Mouse (Mus musculus): ENCODE data around the gene Rbp1. TPM values are rescaled to one million over a fixed set of nuclear protein-coding genes. Genes with fewer than 3 reads are reported as not detected.

Rbp1 gene
- polyA plus RNA-seq, 1 experiment from 2014 or later, result 37.3 TPM

DNA sequence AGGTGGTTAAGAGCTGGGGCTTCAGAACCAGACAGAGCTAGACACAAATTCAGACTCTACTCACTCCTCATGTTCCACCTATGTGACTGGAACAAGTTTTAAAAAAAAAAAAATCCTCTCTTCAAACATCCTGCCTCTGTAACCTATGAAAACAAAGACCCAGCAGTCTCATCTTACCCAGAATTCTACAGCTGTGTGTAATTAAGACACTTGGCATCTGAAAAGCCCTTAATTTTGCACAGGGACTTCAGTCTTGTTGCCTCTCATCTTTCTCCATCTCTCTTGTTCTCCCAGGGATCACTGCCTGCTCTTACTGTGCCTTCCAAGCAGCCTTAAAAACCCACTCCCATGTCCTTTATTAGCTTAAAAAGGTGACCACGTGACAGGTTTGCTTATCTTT, 2.1 kb upstream of the Rbp1 start:
- no peak overlapping the region for H3K4me3 ChIP-seq (replicated peaks; ENCODE audit: low read length)
- H3K36me3 ChIP-seq (ENCODE audit: control insufficient read depth, insufficient read depth), result no peaks in the 10 kb centered on the region
- no peak overlapping the region for H3K9ac ChIP-seq (replicated peaks; ENCODE audit: low read depth, low read length)
- H3K27ac ChIP-seq (ENCODE audit: low read length), result no peak overlapping the region
- no peak overlapping the region for H3K4me2 ChIP-seq (ENCODE audit: low read length)
- no peaks in the 10 kb centered on the region; the same call in 1 of the 2 replicates for H3K9me3 ChIP-seq (ENCODE audit: control insufficient read depth, low read length)
- H3K27me3 ChIP-seq (replicated peaks; ENCODE audit: control insufficient read depth, insufficient read depth, low read length), result peaks cover 4% of the 10 kb centered on the region; the same call in 1 of the 2 replicates
- peaks cover 17% of the 10 kb centered on the region for H3K4me1 ChIP-seq (replicated peaks; ENCODE audit: control insufficient read depth, insufficient read depth, low read length)
- 84% methylated on average over 1 of the region's 1 CpGs for WGBS
- ATAC-seq, result no peak

GRCm38 (mm10) chr9:98421903-98422302, 858 bp upstream of the Rbp1 start:
- H3K4me3 ChIP-seq (replicated peaks; ENCODE audit: low read length), result no peak overlapping the region
- no peaks in the 10 kb centered on the region for H3K36me3 ChIP-seq (ENCODE audit: control insufficient read depth, insufficient read depth)
- H3K4me2 ChIP-seq (ENCODE audit: low read length), result no peak overlapping the region
- H3K9me3 ChIP-seq (ENCODE audit: control insufficient read depth, low read length), result no peaks in the 10 kb centered on the region; the same call in 1 of the 2 replicates
- no peak for ATAC-seq
- H3K27me3 ChIP-seq (replicated peaks; ENCODE audit: control insufficient read depth, insufficient read depth, low read length), result peaks cover 7% of the 10 kb centered on the region
- no peak overlapping the region for H3K27ac ChIP-seq (ENCODE audit: low read length)
- peaks cover 21% of the 10 kb centered on the region for H3K4me1 ChIP-seq (replicated peaks; ENCODE audit: control insufficient read depth, insufficient read depth, low read length)
- no peak overlapping the region for H3K9ac ChIP-seq (replicated peaks; ENCODE audit: low read depth, low read length)
- WGBS, result 60% methylated on average over 3 of the region's 3 CpGs

DNA sequence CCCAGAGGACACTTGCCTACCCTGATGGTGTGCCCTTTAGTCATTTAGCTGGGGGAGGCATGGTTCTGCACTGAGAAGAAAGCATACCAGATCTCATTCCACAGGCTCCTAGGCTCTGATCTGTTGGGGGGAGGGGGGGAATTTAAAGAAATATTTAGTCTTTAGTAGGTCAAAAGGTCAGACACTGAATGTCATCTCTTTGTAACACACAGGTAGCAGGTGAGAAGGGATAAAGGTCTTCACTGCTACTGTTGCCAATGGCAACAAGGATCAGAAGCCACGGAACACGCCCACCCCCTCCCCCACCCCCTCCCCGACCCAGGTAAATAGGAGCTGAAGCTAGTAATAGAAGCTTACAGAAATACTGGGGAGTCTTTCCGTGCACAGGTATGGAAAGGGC, 930 bp downstream of the Rbp1 start:
- ATAC-seq, result no peak
- WGBS, result 13% methylated on average over 4 of the region's 4 CpGs
- no peaks in the 10 kb centered on the region for H3K36me3 ChIP-seq (ENCODE audit: control insufficient read depth, insufficient read depth)
- peaks cover 26% of the 10 kb centered on the region for H3K4me1 ChIP-seq (replicated peaks; ENCODE audit: control insufficient read depth, insufficient read depth, low read length)
- no peak overlapping the region for H3K4me2 ChIP-seq (ENCODE audit: low read length)
- H3K27me3 ChIP-seq (replicated peaks; ENCODE audit: control insufficient read depth, insufficient read depth, low read length), result peaks cover 7% of the 10 kb centered on the region
- H3K4me3 ChIP-seq (replicated peaks; ENCODE audit: low read length), result no peak overlapping the region
- no peaks in the 10 kb centered on the region for H3K9me3 ChIP-seq (ENCODE audit: control insufficient read depth, low read length)
- H3K9ac ChIP-seq (replicated peaks; ENCODE audit: low read depth, low read length), result no peak overlapping the region; the same call in 1 of the 2 replicates
- no peak overlapping the region for H3K27ac ChIP-seq (ENCODE audit: low read length)

- H3K4me2 ChIP-seq (ENCODE audit: low read length), result peak overlapping the region; percentile 83
- ATAC-seq, result 0 out of 2 replicates have a peak, but pooled peaks have one; percentile 2
- H3K27me3 ChIP-seq (replicated peaks; ENCODE audit: control insufficient read depth, insufficient read depth, low read length), result peaks cover 7% of the 10 kb centered on the region
- no peak overlapping the region for H3K27ac ChIP-seq (ENCODE audit: low read length)
- H3K4me1 ChIP-seq (replicated peaks; ENCODE audit: control insufficient read depth, insufficient read depth, low read length), result peaks cover 29% of the 10 kb centered on the region
- peak overlapping the region; percentile 73 for H3K9ac ChIP-seq (replicated peaks; ENCODE audit: low read depth, low read length)
- no peaks in the 10 kb centered on the region for H3K36me3 ChIP-seq (ENCODE audit: control insufficient read depth, insufficient read depth)
- H3K4me3 ChIP-seq (replicated peaks; ENCODE audit: low read length), result peak overlapping the region; percentile 59
- WGBS, result 5% methylated on average over 8 of the region's 8 CpGs
- no peaks in the 10 kb centered on the region for H3K9me3 ChIP-seq (ENCODE audit: control insufficient read depth, low read length)
These were observed 1.5 kb downstream of the Rbp1 start for GRCm38 (mm10) chr9:98424291-98424690.

GRCm38 (mm10) chr9:98424725-98425210, 2.0 kb downstream of the Rbp1 start:
- Histone ChIP-seq H3K4me1 (replicated peaks; ENCODE audit: control insufficient read depth, insufficient read depth, low read length) (peaks cover 34% of the 10 kb centered on the region), H3K27ac (ENCODE audit: low read length) (peak overlapping the region; percentile 38; the same call in 1 of the 2 replicates), H3K36me3 (ENCODE audit: control insufficient read depth, insufficient read depth) (no peaks in the 10 kb centered on the region), H3K4me3 (replicated peaks; ENCODE audit: low read length) (peak overlapping the region; percentile 59), H3K4me2 (ENCODE audit: low read length) (peak overlapping the region; percentile 83), H3K27me3 (replicated peaks; ENCODE audit: control insufficient read depth, insufficient read depth, low read length) (peaks cover 7% of the 10 kb centered on the region), H3K9ac (replicated peaks; ENCODE audit: low read depth, low read length) (peak overlapping the region; percentile 73), H3K9me3 (ENCODE audit: control insufficient read depth, low read length) (no peaks in the 10 kb centered on the region)
- under 1% methylated on average over 39 of the region's 42 CpGs for WGBS
- peak; percentile 69 for ATAC-seq

DNA sequence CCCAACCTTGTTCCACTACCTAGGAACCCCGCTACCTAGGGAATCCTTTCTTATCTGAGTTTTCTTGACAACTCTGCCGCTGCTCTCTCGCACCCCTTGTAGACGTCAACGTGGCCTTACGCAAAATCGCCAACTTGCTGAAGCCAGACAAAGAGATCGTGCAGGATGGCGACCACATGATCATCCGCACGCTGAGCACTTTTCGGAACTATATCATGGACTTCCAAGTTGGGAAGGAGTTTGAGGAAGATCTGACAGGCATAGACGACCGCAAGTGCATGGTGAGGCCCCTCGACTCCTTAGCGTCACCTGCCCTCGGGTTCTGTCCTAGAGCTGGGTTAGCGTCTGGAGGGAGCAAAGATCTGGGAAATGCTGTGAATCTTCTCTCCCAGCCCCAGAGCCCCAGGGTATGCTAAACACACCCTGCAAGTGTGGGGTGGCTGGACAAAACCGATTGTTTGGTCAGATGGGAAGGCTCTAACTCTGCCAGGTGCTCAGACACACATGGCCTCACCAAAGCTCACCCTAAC, 2.7 kb downstream of the Rbp1 start:
- H3K27me3 ChIP-seq (replicated peaks; ENCODE audit: control insufficient read depth, insufficient read depth, low read length), result peaks cover 7% of the 10 kb centered on the region
- no peaks in the 10 kb centered on the region for H3K9me3 ChIP-seq (ENCODE audit: control insufficient read depth, low read length)
- peaks cover 34% of the 10 kb centered on the region for H3K4me1 ChIP-seq (replicated peaks; ENCODE audit: control insufficient read depth, insufficient read depth, low read length)
- H3K4me3 ChIP-seq (replicated peaks; ENCODE audit: low read length), result peak overlapping the region; percentile 59
- H3K27ac ChIP-seq (ENCODE audit: low read length), result no peak overlapping the region
- no peak for ATAC-seq
- no peaks in the 10 kb centered on the region for H3K36me3 ChIP-seq (ENCODE audit: control insufficient read depth, insufficient read depth)
- 0 out of 2 replicates have a peak overlapping the region, but pooled peaks have one; percentile 1 for H3K9ac ChIP-seq (replicated peaks; ENCODE audit: low read depth, low read length)
- H3K4me2 ChIP-seq (ENCODE audit: low read length), result peak overlapping the region; percentile 83
- WGBS, result 13% methylated on average over 19 of the region's 19 CpGs

GRCm38 (mm10) chr9:98427906-98428517, 5.3 kb downstream of the Rbp1 start:
- ATAC-seq, result no peak
- H3K4me3 ChIP-seq (replicated peaks; ENCODE audit: low read length), result no peak overlapping the region
- no peaks in the 10 kb centered on the region for H3K9me3 ChIP-seq (ENCODE audit: control insufficient read depth, low read length)
- peak overlapping the region; percentile 4; the same call in 1 of the 2 replicates for H3K4me2 ChIP-seq (ENCODE audit: low read length)
- no peaks in the 10 kb centered on the region for H3K36me3 ChIP-seq (ENCODE audit: control insufficient read depth, insufficient read depth)
- H3K27me3 ChIP-seq (replicated peaks; ENCODE audit: control insufficient read depth, insufficient read depth, low read length), result peaks cover 7% of the 10 kb centered on the region
- H3K27ac ChIP-seq (ENCODE audit: low read length), result no peak overlapping the region
- no peak overlapping the region for H3K9ac ChIP-seq (replicated peaks; ENCODE audit: low read depth, low read length)
- WGBS, result 69% methylated on average over 4 of the region's 4 CpGs
- peaks cover 34% of the 10 kb centered on the region for H3K4me1 ChIP-seq (replicated peaks; ENCODE audit: control insufficient read depth, insufficient read depth, low read length)

DNA sequence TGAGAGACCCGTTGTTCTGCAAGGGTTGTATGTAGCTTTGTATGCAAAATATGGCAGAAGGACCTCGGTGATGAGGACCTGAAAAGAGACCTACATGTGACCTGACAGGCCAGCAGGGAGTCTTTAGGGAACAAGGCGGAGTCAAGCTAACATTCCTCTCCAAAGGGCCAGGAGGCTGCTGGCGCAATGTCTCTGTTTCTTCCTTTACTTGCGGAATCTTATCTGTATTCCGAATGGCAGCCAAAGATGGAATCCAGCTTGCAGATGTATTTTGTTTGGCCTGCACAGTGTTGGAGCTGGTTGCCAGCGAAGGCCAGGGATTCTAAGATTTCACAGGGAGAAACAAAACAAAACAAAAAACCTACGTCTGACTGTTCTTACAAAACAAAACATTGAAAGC, 6.0 kb downstream of the Rbp1 start:
- Histone ChIP-seq H3K36me3 (ENCODE audit: control insufficient read depth, insufficient read depth) (no peaks in the 10 kb centered on the region), H3K4me1 (replicated peaks; ENCODE audit: control insufficient read depth, insufficient read depth, low read length) (peaks cover 36% of the 10 kb centered on the region), H3K9me3 (ENCODE audit: control insufficient read depth, low read length) (no peaks in the 10 kb centered on the region), H3K9ac (replicated peaks; ENCODE audit: low read depth, low read length) (no peak overlapping the region), H3K27me3 (replicated peaks; ENCODE audit: control insufficient read depth, insufficient read depth, low read length) (peaks cover 7% of the 10 kb centered on the region), H3K4me2 (ENCODE audit: low read length) (peak overlapping the region; percentile 4; the same call in 1 of the 2 replicates), H3K4me3 (replicated peaks; ENCODE audit: low read length) (no peak overlapping the region), H3K27ac (ENCODE audit: low read length) (no peak overlapping the region)
- 59% methylated on average over 8 of the region's 8 CpGs for WGBS
- ATAC-seq, result no peak

GRCm38 (mm10) chr9:98429806-98430205, 7.0 kb downstream of the Rbp1 start:
- H3K4me3 ChIP-seq (replicated peaks; ENCODE audit: low read length), result no peak overlapping the region
- no peak for ATAC-seq
- peaks cover 27% of the 10 kb centered on the region for H3K4me1 ChIP-seq (replicated peaks; ENCODE audit: control insufficient read depth, insufficient read depth, low read length)
- no peak overlapping the region for H3K27ac ChIP-seq (ENCODE audit: low read length)
- WGBS, result 6% methylated on average over 7 of the region's 7 CpGs
- H3K4me2 ChIP-seq (ENCODE audit: low read length), result no peak overlapping the region
- peaks cover 3% of the 10 kb centered on the region; the same call in 1 of the 2 replicates for H3K27me3 ChIP-seq (replicated peaks; ENCODE audit: control insufficient read depth, insufficient read depth, low read length)
- H3K9me3 ChIP-seq (ENCODE audit: control insufficient read depth, low read length), result no peaks in the 10 kb centered on the region
- H3K36me3 ChIP-seq (ENCODE audit: control insufficient read depth, insufficient read depth), result no peaks in the 10 kb centered on the region
- no peak overlapping the region for H3K9ac ChIP-seq (replicated peaks; ENCODE audit: low read depth, low read length)
